Mouse (Mus musculus) c-Kit-positive CD71-negative TER-119-negative erythroid progenitor cells, embryonic 14.5 days (primary cell): ENCODE results near the gene Rab13.

Experiments used
- DNase-seq: peaks from one replicate; pipeline ENCODE4 v3.0.0-alpha.2; 2013; ENCODE audit warnings: low read depth

Rab13 gene

DNA sequence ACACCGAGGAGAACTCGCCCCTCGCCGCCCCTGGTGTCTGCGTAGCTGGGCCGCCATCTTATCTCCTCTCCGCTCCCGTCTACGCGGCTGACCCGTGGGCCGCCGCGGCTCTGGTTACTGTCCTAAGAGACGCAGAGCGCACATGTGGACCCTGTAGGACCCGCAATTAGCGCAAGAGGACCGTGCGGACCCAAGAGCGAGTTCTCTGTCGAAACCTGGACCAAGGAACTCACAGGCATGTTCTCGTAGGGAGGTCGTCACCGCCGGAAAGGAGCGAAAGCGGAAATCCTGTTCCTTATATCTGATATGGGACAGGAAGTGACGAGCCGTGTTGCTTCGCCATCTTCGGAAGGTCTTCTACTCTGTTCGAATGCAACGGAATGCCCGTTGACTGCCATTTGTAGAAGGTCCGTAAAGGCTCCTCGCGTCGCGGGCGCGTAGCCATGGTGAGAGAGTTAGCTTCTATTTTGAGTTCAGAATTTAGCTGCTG, at the start of gene Rab13, which contains the start of gene Rps27:
Rab13 (plus strand) TSS at position 319 of the 490 bp plus-strand sequence.
Rps27 (minus strand) TSS at position 275 of the 490 bp plus-strand sequence.
- DNase-seq, result peak; percentile 90

DNA sequence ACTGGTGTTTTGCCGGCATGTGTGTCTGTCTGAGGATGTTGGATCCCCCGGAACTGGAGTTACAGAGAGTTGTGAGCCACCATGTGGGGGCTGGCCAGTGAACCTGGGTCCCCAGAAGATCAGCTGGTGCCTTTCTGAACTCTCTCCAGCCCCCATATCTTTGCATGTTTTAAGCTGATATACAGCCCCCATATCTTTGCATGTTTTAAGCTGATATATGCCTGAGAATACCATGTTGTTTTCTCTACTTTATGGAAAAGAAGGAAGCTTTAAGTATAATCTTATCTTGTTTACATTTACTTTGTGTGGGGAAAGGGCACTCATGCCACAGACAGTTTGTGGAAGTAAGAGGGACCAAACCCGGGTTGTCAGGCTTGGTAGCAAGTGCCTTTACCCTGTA, 33.9 kb upstream of the Rab13 start:
- DNase-seq, result no peak

DNA sequence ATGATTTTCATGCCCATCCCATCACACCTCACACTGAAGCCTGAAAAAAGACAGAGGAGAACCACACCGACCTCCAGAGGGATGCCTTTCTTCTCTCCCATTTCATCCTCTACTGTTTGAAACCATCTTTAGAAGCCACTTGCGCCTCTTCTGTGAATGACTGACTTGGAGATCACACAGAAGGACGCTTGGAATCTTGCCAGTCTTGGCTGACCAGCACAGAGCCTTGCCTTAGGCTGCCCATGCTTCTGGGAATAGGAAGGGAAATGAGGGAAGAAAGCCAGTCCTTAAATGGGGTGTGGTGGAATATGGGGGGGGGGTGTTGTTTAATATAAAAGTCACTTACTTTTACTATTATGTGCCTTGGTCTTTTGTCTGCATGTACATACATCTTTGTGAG, 29.9 kb upstream of the Rab13 start:
- no peak for DNase-seq

DNA sequence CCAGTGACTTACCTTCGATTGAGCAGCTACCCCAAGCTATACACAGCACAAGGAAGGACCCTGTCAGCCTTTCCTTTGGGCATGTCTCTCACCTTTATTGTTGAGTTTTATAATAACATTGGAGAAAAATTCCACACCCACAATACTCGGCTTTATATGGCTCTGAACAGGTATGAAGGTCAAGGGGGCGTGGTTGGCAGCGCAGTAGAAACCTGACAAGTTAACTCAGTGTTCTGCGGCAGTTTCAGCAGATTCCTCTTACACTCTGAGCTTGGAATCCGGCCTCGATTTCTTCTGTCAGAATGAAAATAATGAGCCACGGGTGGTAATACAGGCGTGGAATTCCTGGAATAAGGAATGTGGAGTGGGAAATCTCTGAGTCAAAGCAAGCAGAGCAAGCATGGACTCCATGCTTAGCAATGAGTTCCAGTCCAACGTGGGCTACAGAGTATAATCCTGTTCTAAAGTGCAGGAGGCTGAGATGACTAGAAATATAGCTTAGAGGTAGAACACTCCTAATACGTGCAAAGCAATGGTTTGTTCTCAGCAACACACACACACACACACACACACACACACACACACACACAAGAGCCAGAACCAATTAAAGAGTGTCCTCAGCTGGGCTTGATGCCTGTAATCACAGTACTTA, 22.5 kb upstream of the Rab13 start:
- DNase-seq, result no peak

DNA sequence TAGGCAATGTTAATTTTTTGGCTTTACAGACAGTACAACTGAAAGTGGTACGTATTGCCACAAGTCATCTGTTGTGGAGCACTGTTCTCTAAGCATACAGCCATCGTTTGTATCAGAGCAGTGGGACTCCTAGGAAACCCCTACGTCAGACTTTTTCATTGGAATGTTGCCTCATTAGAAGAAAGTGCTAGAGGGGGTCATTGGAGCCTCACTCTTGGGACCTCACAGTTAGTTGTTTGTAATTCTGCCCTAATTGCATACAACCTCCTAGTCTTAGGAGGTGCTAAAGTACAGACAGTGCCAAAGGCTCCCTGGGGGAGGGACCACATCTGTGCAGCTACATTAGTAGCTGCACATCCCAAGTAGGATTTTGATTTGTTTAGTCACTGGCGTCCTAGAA, 18.7 kb upstream of the Rab13 start:
- DNase-seq, result no peak

DNA sequence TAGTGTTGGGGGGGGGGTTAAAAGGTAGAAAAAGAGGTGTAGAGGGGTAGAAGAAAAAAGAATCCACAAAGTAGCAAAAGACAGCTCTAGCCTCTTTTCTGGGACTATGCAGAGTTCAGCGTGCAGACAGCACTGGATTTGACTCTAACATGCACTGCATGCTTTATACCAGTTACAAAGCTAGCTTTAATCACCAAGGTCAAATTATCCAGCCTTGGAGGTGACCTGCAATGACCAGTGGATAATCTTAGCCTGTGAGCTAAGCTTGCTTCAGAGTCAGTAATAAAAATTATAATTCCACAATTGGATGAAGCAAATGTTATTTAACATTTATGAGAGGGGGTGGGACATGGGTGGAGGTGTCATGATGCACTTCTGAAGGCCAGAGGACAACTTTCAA, 17.9 kb upstream of the Rab13 start:
- DNase-seq, result no peak

DNA sequence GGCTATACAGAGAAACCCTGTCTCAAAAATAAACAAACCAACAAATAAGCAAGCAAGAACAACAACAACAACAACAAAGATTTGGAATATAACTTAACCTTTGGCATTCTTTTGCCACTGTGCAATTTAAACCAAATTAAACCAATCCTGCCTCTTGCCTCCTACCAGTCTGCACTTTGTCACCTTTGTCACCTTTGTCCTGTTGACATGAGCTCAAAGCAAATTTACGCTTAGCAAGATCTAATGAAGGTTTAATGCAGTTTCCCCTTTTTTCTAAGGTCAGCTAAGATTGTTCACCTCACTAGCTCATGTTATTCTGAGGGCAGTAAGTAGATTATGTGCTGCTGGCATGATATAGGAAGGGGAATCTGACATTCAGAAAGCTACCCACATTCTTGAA, 15.9 kb upstream of the Rab13 start:
- DNase-seq, result no peak

DNA sequence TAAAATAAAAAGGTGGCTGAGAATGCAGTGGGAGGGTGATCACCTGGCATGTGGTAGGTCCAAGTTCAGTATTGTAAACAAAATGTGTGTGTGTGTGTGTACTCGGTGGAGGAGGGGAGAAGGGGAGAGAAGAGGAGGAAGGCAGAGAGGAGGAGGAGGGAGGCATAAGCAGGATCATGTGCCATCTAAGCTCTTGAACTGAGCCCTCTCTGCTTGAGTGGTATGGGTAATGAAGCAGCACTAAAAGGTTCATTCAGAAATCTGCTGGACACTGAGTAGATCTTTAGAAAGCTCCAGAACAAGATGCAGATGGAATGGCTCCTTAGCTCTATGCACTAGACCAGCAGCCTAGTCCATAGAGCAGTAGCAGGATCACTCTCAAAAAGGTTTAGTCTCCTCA, 10.6 kb upstream of the Rab13 start:
- DNase-seq, result no peak

DNA sequence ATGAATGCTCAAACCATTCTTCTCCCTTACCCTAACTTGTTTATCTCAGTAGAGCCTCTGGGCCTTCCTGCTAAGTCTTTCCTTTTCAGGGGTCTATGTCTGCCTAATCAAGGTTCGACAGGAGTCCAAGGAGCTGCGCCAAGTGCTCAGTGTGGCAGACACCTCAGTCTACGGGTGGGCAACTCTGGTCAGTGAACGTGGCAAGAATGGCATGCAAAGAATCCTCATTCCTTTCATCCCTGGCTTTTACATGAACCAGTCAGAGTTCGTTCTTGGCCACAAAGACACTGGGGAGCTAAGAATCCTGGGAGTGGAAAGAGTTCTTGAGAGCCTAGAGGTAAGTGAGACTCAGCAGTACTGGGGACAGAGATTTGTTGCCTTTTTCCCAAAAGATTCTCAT, 9.9 kb upstream of the Rab13 start:
- DNase-seq, result no peak

DNA sequence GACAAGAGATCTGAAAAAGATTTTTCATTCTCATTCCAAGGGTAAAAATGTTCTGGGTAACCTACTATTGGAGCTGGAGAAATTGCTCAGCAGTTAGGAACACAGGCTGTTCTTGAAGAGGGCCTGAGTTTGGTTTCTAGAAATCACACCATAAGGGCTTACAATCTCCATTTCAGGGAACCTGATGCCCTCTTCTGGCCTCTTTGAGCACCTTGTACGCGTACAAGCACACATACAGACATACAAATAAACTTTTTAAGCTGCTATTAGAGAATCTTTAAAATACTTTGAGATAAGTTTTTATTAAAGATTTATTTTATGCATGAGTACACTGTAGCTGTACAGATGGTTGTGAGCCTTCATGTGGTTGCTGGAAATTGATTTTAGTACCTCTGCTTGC, 8.9 kb upstream of the Rab13 start:
- no peak for DNase-seq

DNA sequence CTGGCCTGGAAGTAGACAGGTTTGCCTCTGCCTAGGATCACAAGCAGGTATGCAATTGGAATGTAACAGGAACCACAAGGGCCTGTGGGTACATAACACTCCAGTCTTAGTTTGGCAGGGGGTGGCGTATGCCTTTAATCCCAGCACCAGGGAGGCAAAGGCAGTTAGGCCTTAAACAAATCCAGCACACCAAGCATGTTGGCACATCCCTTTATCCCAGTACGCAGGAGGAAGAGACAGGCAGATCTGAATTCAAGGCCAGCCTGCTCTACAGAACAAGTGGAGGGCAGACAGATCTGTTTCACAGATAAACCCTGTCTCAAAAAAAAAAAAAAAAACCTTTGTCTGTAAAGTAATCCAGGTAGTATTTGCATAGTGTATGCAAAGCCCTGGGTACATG, 4.8 kb upstream of the Rab13 start:
- no peak for DNase-seq

DNA sequence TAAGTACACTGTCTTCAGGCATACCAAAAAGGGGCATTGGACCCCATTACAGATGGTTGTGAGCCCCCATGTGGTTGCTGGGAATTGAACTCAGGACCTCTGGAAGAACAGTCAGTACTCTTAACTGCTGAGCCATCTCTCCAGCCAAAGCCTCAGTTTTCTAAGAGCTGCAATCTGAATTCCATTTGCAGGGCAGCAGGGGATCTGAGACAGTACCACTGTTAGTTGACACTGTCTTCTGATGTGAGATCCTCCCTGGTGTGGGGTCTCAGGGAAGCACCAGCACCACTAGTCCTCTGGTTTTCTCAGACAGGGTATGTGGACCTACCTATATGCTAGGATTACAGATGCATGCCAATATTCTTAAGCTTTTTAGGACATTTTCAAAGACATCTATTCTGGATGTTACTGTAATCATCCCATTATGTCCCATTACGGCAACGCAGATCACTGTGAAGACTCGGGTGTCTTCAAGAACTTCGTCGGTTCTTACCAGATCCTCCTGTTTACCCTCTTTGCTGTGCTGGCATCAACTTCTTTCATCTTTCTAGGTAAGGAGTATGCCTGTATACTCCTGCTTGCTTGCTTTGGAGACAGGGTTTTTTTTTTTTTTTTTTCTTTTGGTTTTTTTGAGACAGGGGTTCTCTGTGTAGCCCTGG, 3.5 kb upstream of the Rab13 start:
- DNase-seq, result no peak

DNA sequence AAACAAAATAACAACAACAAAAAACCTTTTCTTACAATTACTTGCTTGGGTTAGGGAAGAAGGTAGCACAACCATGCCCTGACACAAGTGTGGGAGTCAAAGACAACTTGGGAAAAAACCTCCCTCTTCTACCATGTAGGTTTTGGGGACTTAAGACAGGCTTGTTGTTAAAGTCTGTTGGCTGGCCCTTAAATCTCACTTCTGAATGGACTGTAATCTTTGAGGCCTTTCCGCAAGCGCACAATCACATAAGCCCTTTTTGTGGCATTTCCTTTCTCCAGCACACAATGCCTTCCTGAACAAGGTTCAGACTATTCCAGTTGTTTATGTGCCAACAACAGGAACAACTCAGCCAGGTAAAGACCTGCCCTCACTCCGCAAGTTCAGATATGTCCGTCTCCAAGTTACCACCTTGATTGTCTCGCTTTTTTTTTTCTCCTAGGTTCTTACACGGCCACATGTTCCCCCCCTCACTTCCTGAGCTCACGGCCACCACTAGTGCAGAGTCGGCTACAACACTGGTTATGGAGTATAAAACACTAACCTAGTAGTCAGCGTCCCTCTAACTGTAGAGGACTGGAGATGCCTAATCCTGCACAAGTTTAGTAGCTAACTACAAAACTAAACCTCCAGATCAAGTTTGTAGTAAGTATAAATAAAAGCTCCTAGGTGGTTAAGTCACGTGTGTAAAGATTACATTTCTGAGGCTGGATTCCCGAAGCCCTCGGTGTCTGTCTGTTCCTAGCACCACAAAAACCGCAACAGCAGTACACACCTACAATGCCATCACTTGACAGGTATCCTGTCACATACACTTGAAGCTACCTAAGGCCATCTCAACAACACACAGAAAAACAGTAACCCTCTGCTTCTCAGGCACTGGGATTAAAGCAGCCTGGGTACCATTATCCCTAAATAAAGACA, 1.8 kb upstream of the Rab13 start:
- no peak for DNase-seq

DNA sequence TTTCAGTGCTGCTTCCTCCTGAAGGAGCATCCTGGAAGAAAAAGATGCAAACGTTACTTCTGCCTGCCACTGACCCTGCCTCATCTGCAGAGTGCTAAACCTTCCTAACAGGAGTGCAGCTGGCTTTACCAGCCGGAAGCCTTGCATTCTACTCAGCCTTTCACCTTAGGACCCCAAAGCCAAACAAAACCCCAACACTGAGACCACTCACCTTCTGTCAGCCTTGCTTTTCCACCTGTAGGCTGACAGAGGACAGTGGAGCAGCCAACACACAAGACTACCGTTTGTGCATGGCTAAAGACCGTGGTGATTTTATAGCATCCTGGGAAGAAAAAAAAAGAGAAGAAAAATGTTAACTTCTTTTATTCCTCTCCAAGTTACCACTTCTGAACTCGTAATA, 772 bp upstream of the Rab13 start:
- no peak for DNase-seq

DNA sequence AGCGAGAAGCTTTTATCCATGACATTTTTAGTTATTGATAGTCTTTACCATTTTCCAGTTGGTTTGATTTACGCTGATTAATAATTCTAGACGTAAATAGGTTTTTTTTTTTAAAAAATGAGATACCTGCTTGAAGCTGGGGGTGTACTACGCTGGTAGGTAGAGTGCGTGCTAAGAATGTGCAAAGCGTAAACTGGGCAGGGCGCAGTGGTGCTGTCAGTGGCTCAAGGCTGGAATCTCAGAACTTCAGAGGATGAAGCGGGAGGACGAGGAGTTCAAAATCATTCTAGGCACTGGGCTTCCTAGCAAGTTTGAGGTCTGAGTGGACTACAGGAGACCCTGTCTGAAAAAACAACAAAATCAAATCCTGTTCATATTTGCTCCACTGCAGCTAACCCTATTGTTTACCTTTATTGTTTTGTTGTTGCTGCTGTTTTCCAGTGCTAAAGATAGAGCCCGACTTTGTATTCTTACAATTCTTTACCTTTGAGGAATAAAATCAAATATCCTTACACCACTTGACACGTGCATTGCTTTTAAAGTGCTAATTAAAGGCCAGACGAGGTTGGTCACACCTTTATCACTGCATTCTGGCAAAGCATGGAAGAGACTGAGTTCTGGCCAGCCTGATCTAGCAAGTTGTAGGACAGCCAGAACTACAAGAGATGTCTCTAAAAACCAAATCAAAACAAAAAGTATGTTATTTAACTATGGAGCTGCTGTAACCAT, 625 bp downstream of the Rab13 start:
- DNase-seq, result no peak

DNA sequence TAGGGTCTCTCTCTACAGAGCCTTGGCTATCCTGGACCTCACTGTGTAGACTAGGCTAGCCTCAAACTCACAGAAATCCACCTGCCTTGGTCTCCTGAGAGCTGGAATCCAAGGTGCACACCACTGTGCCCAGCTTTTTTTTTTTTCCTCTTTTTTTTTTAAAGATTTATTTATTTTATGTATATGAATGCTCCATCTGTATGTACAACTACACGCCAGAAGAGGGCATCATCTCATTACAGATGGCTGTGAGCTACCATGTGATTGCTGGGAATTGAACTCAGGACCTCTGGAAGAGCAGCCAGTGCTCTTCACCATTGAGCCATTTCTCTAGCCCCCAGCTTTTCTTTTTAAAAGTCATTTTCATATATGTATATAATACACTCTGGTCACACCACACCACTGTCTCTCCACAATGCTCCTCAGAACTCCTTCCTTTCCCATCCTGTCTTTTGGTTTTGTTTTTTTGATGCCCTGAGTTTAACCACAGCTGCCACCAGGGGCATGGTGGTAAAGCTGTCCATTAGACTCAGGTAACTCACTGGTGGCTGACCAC, 2.4 kb downstream of the Rab13 start:
- DNase-seq, result no peak

DNA sequence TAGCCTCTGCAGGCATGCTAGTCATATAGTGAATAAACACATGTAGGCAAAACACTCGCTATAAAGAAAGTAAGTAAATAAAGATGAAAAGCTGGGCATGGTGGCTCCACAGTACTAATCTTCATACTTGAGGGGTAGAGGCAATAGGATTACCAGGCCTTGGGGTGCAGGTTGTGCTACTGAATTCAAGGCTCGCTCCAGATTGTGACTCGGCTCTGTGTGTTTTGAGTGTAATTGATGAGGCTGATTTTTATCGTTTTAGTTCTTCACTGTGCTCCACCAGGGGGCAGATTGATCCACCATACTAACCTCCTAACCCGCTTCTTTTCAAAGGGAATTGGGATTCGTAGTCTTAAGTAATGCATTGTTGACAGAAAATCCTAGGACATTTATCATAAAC, 6.6 kb downstream of the Rab13 start:
- peak; percentile 54 for DNase-seq

DNA sequence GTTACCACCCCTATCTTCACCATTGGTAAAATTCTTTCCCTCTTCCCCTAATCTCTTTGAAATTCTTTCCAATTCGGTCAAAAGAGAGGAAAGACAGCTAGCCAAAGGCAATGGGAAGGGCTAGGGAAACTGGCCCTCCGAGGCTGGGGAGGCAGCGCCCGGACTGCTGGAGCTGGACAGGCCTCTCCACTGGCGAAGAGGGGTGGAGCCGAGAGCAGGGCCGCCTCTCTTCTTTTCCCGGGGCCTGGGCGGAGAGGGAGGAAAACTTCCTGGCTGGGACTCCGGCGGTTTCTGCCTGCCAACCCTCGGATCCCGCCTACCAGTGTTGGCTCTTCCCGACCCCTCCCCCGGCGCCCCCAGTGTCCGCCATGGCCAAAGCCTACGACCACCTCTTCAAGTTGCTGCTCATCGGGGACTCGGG, 7.0 kb downstream of the Rab13 start:
- no peak for DNase-seq

DNA sequence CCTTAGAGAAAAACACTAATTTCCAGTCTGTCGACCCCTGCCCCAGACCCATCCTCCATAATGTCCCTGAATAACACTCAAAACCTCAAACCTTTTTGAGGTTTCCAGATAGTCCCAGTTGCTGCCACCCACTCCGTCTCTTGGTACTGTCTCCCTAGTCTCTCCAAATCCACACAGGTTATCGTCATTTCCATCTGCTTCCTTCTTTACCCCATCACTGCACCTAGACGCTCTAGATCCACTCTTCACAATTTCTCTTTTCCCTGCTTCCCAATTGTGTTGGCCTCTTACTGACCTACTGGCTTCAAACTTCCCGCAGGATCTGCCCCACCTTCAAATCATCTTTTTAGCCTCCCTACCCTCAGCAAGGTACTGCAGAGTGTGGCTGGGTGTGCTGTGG, 7.6 kb downstream of the Rab13 start:
- no peak for DNase-seq

DNA sequence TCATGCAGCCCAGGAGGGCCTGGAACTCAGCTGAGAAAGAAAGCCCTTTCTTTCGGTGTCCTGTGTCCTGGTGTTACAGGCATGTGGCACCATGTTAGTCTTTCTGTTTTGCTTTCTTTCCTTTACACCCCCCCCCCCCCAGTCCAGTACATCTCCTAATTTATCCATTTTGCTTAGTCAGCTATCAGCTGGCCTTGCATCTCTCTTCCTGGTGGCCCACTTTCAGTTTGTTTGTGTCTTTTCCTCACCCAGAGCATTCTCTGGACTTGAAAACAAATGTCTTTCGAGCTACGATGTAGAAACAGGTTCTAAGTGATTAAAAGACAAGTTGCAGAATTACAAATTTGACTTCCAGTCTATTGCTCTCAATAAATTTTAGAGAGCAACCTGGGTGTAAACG, 9.0 kb downstream of the Rab13 start:
- no peak for DNase-seq

DNA sequence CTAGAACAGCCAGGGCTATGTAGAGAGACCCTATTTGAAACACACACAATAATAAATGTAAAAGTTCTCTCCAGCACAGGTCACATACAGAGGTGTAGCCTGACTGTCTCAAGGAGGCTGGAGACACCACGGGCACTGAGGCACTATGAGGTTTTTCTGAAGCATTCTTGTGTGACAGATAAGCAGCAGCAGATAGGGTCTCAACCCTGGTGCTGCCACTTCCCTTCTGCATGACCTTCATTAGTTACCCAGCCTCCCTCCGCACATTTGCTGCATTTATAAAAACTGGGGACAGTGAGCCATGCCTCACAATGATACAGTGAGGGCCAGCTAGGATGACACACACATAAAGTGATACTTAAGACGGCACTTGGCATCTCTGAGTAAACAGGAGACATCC, 9.4 kb downstream of the Rab13 start:
- DNase-seq, result no peak

DNA sequence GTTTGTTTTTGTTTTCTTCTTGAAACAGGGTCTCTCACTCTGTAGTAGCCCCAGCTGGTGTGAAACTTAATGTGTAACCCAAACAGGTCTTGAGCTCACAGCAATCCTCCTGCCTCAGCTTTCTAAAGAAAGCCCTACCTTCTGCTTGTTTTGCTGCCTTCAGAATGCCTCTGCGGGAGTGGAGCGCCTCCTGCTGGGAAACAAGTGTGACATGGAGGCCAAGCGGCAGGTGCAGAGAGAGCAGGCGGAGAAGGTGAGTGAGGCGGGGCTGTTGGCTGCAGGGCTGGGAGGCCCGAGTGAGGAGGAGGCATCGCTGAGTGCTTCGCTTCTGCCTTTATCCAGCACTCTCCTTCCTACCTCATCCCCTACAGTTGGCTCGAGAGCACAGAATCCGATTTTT, 10.8 kb downstream of the Rab13 start:
- no peak for DNase-seq
